Mouse (Mus musculus) liver, embryonic 11.5 days (tissue): ENCODE measurements around the gene Eya3. TPM values are rescaled to one million over a fixed set of nuclear protein-coding genes. Genes with fewer than 3 reads are reported as not detected.

Experiments used
- ATAC-seq: fragments of 200-750 bp; cut with Nextera tagmentation; replicated peaks from 2 replicates; pipeline ENCODE4 v1.8.0; 2017; ENCODE audit warnings: moderate number of reproducible peaks, mild to moderate bottlenecking, moderate TSS enrichment, moderate library complexity; ENCODE audit not compliant: low FRiP score
- DNase-seq: peaks from one replicate; pipeline ENCODE4 v3.0.0-alpha.2; 2017; ENCODE audit warnings: low spot score
- H3K27ac ChIP-seq: fragments of 300-500 bp; sonication (generic); 2 replicates; pipeline ENCODE4 v1.5.1; 2014; ENCODE audit warnings: mild to moderate bottlenecking, low read depth, low read length, control low read depth
- H3K27me3 ChIP-seq: fragments of 300-500 bp; sonication (generic); replicated peaks from 2 replicates; pipeline ENCODE4 v1.6.1; 2014; ENCODE audit warnings: low read length, mixed read lengths; ENCODE audit not compliant: control insufficient read depth, insufficient read depth
- H3K36me3 ChIP-seq: fragments of 300-500 bp; sonication (generic); 2 replicates; pipeline ENCODE4 v1.6.1; 2014; ENCODE audit warnings: mild to moderate bottlenecking, low read length, moderate library complexity, mixed read lengths; ENCODE audit not compliant: control insufficient read depth, insufficient read depth
- H3K4me1 ChIP-seq: fragments of 300-500 bp; sonication (generic); replicated peaks from 2 replicates; pipeline ENCODE4 v1.6.1; 2014; ENCODE audit warnings: low read length, mixed read lengths; ENCODE audit not compliant: control insufficient read depth, insufficient read depth
- H3K4me2 ChIP-seq: fragments of 300-500 bp; sonication (generic); 2 replicates; pipeline ENCODE4 v1.6.1; 2014; ENCODE audit warnings: mild to moderate bottlenecking, control low read depth, moderate library complexity
- H3K4me3 ChIP-seq: fragments of 300-500 bp; sonication (generic); 2 replicates; pipeline ENCODE4 v1.5.1; 2014; ENCODE audit warnings: low read depth, low read length, control low read depth
- H3K9ac ChIP-seq: fragments of 300-500 bp; sonication (generic); 2 replicates; pipeline ENCODE4 v1.6.1; 2014; ENCODE audit warnings: low read depth, low read length, control low read depth
- H3K9me3 ChIP-seq: fragments of 300-500 bp; sonication (generic); 2 replicates; pipeline ENCODE4 v1.6.1; 2016; ENCODE audit warnings: low read length, inconsistent platforms, mixed read lengths; ENCODE audit not compliant: control insufficient read depth
- WGBS: fragments of 180-500 bp; shearing (Covaris S2); extraction: QIAGEN DNeasy Blood & Tissue Kit; methylation state at CpG from one replicate; pipeline ENCODE4 v1.1.7; 2014; 5-methylcytosine and 5-hydroxymethylcytosine counted together
- polyA plus RNA-seq: library from polyadenylated mRNA; unstranded; fragments of >200 nt; fragmentation: Nextera tagmentation; extraction: Ambion mirVana; gene quantifications from 2 replicates; pipeline ENCODE4 v1.2.1, GENCODE M21; 2014

The Eya3 gene
- polyA plus RNA-seq, 1 experiment from 2014 or later, result 29.7 TPM

- Histone ChIP-seq H3K9me3 (no peaks in the 10 kb centered on the region), H3K36me3 (no peaks in the 10 kb centered on the region), H3K4me1 (no peaks in the 10 kb centered on the region), H3K27me3 (no peaks in the 10 kb centered on the region), H3K4me2 (no peak overlapping the region), H3K9ac (no peak overlapping the region), H3K27ac (no peak overlapping the region), H3K4me3 (no peak overlapping the region)
- ATAC-seq (no peak), DNase-seq (no peak)
- 58% methylated on average over 5 of the region's 5 CpGs for WGBS
Measured at GRCm38 (mm10) chr4:132605816-132606215, 33.0 kb upstream of the Eya3 start.

GRCm38 (mm10) chr4:132608147-132608546 is 30.6 kb upstream of the Eya3 start:
- Histone ChIP-seq H3K4me1 (no peaks in the 10 kb centered on the region), H3K27ac (no peak overlapping the region), H3K9me3 (no peaks in the 10 kb centered on the region), H3K4me2 (no peak overlapping the region), H3K27me3 (no peaks in the 10 kb centered on the region), H3K4me3 (no peak overlapping the region), H3K36me3 (no peaks in the 10 kb centered on the region), H3K9ac (no peak overlapping the region)
- 51% methylated on average over 4 of the region's 4 CpGs for WGBS
- ATAC-seq (no peak), DNase-seq (no peak)

GRCm38 (mm10) chr4:132610301-132610984 is 28.3 kb upstream of the Eya3 start:
- no peaks in the 10 kb centered on the region for H3K36me3 ChIP-seq
- H3K27me3 ChIP-seq, result no peaks in the 10 kb centered on the region
- no peaks in the 10 kb centered on the region for H3K9me3 ChIP-seq
- no peak overlapping the region for H3K9ac ChIP-seq
- ATAC-seq, result no peak
- H3K4me1 ChIP-seq, result no peaks in the 10 kb centered on the region
- no peak overlapping the region for H3K4me3 ChIP-seq
- H3K27ac ChIP-seq, result no peak overlapping the region
- DNase-seq, result no peak
- 69% methylated on average over 3 of the region's 3 CpGs for WGBS
- H3K4me2 ChIP-seq, result no peak overlapping the region

DNA sequence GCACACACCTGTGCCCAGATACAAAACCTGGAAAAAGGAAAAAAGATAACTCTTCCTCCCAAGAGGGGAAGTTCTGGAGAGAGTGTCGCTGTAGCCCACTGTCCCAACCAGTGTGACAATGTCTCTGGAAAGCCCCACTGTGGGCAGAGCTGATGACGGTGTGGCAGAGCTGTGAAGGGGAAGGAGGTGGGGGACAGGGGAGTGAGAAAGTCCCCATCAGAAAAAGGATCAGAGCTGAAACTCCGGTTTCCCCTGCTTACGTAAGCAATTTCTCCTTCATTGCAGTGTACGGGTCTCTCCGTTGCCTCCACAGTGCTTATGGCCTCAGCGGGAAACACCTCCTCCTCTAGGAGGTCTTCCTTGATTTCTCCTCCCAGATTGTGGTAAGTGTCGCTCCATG is 27.5 kb upstream of the Eya3 start:
- ATAC-seq, result no peak
- Histone ChIP-seq H3K4me2 (no peak overlapping the region), H3K4me1 (no peaks in the 10 kb centered on the region), H3K9me3 (no peaks in the 10 kb centered on the region), H3K27me3 (no peaks in the 10 kb centered on the region), H3K9ac (no peak overlapping the region), H3K4me3 (no peak overlapping the region), H3K36me3 (no peaks in the 10 kb centered on the region), H3K27ac (no peak overlapping the region)
- WGBS, result 74% methylated on average over 8 of the region's 8 CpGs
- DNase-seq, result no peak

DNA sequence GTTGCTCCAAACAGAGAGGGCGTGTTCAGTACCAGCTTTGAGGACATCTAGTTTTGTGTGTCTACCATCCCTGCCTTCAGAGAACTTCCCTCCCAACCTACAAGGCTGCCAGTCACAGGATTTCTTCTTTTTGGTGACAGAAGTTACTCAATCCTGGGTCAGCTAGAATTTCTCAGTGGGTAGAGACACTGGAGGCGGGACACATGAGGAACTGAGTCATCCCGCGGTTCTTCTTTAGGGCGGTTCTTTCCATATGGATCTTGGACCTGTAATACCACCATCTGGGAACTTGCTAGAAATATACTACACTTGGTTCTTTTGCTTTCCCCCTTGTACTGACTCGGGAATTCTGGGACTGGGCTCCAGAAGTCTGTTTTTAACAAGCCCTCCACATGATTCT is 20.9 kb upstream of the Eya3 start:
- H3K4me2 ChIP-seq, result no peak overlapping the region
- no peaks in the 10 kb centered on the region; the same call in 1 of the 2 replicates for H3K4me1 ChIP-seq
- DNase-seq, result no peak
- ATAC-seq, result no peak
- no peaks in the 10 kb centered on the region for H3K36me3 ChIP-seq
- H3K27me3 ChIP-seq, result no peaks in the 10 kb centered on the region
- H3K27ac ChIP-seq, result no peak overlapping the region
- no peak overlapping the region for H3K9ac ChIP-seq
- 76% methylated on average over 6 of the region's 6 CpGs for WGBS
- H3K9me3 ChIP-seq, result no peaks in the 10 kb centered on the region
- no peak overlapping the region for H3K4me3 ChIP-seq

DNA sequence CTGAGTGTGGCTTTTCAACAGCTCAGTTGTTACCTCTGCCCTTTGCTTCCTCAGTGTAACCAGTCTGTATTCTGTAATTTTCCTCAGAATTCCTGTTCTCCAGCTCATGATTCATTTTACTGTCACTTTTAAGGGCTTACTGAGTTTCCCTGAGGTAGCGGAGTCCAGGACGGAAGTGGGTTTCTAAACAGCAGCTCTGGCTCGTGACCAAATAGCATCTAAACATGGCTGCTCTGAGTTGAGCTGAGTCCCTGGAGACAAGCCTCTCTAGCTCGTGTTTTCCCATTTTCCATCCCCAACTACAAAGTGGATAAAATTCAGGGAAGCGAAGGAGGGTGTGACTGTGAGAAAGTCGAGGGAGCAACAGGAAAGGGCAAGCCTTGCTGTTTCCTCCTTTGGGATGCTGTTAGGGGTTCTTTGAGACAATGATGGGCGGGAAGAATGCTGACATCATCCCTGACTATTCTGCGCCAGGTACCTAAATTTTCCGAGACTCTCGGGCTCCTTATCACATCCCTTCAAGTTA is 19.9 kb upstream of the Eya3 start:
- no peak for DNase-seq
- no peak overlapping the region for H3K9ac ChIP-seq
- 81% methylated on average over 10 of the region's 10 CpGs for WGBS

DNA sequence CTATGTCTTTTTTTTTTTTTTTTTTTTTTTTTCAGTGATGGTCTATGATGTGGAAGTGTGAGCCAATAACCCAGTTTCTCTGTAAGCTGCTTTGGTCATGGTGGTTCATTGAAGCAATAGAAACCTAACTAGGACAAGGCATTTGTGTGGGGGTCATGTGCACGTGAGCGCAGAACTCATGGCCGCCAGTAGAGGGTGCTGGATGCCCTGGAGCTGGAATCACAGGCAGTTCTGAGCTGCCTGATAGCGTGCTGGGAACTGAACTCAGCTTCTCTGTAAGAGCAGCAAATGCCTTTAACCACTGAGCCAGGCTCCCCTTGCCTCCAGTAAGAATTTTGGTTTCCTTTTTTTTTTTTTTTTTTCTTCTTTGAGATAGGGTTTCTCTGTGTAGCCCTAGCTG is 18.7 kb upstream of the Eya3 start:
- Histone ChIP-seq H3K9me3 (no peaks in the 10 kb centered on the region), H3K27me3 (no peaks in the 10 kb centered on the region)
- WGBS, result 81% methylated on average over 4 of the region's 4 CpGs

More for the DNA sequence above, 19.9 kb upstream of the Eya3 start:
- no peaks in the 10 kb centered on the region for H3K27me3 ChIP-seq
- H3K4me2 ChIP-seq, result no peak overlapping the region
- no peaks in the 10 kb centered on the region; the same call in none of the 2 replicates for H3K4me1 ChIP-seq
- no peak overlapping the region for H3K4me3 ChIP-seq
- ATAC-seq, result no peak
- no peaks in the 10 kb centered on the region for H3K9me3 ChIP-seq
- no peaks in the 10 kb centered on the region for H3K36me3 ChIP-seq
- H3K27ac ChIP-seq, result no peak overlapping the region

GRCm38 (mm10) chr4:132621287-132622068 is 17.3 kb upstream of the Eya3 start:
- WGBS, result 72% methylated on average over 7 of the region's 7 CpGs
- no peak for DNase-seq
- peaks cover 4% of the 10 kb centered on the region for H3K4me1 ChIP-seq
- no peaks in the 10 kb centered on the region for H3K27me3 ChIP-seq
- H3K36me3 ChIP-seq, result no peaks in the 10 kb centered on the region
- H3K4me2 ChIP-seq, result no peak overlapping the region
- no peaks in the 10 kb centered on the region for H3K9me3 ChIP-seq
- H3K4me3 ChIP-seq, result no peak overlapping the region
- no peak overlapping the region for H3K9ac ChIP-seq
- H3K27ac ChIP-seq, result no peak overlapping the region
- no peak for ATAC-seq

More for the DNA sequence above, 18.7 kb upstream of the Eya3 start:
- no peak overlapping the region for H3K4me3 ChIP-seq
- ATAC-seq (no peak), DNase-seq (no peak)
- H3K4me2 ChIP-seq, result no peak overlapping the region
- H3K4me1 ChIP-seq, result peaks cover 4% of the 10 kb centered on the region
- no peak overlapping the region for H3K27ac ChIP-seq
- H3K36me3 ChIP-seq, result no peaks in the 10 kb centered on the region
- no peak overlapping the region for H3K9ac ChIP-seq
